Mouse (Mus musculus) left cerebral cortex, adult 2 months (tissue): Measurements from ENCODE around the gene Trir. TPM values are rescaled to one million over a fixed set of nuclear protein-coding genes. Genes with fewer than 3 reads are reported as not detected.

ENCODE experiments used
- DNase-seq, 2 experiments: peaks; one replicate each; pipeline ENCODE4 v3.0.0; 2021 to 2022; ENCODE audit warnings: low spot score in 2 of 2, mixed read lengths in 1 of 2; ENCODE audit errors: extremely low spot score in 1 of 2
- H3K27ac ChIP-seq: fragments of 200-600 bp; 2 replicates; pipeline ENCODE4 v1.8.1; 2022
- H3K4me3 ChIP-seq: fragments of 200-600 bp; 2 replicates; pipeline ENCODE4 v1.8.1; 2022
- CTCF ChIP-seq: fragments of 200-600 bp; IDR thresholded peaks from 2 replicates; pipeline ENCODE4 v1.8.1; 2022; ENCODE audit warnings: antibody characterized with exemption, mild to moderate bottlenecking, moderate library complexity
- intact Hi-C: fragments of 180-260 bp; cut with DNase I; formaldehyde crosslinking; loops from one replicate; pipeline ENCODE4 v1.15.1; 2025
- total RNA-seq, 2 experiments: library from RNA; stranded (reverse); gene quantifications; 2 replicates each; pipeline ENCODE4 v1.2.3; 2021

Gene Trir
- total RNA-seq, 2 experiments from 2014 or later, result 124 to 132 TPM

DNA sequence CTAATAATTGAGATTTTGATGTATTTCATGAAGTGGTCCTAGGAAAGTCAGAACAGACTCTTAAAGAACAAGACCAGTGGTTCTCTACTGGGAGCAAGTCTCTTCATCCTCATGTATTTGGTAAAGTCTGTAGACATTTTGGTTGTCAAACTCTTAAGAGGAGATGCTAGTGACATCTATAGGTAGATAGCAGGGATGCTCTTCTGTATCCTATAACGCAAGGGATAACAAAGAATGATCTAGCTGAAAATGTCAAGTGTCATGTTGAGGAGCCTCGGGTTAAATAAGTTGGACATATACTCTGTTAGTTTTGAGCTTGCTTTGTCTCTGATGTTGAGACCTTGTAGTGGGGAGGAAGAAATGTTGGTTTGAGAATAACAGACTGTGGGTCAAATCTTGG lies 1.3 kb downstream of the Trir start:
- peak; percentile 30 for TF ChIP-seq CTCF
- intact Hi-C loops, result loop anchor here (5.0 kb wide), 2 partner anchors 44 to 51 kb away; partner anchors contain the start of genes Dhps and Junb
- Histone ChIP-seq H3K27ac (peak overlapping the region; percentile 98; the same call in 1 of the 2 replicates), H3K4me3 (peak overlapping the region; percentile 93)
- no peak for DNase-seq

- intact Hi-C loops, result loop anchor here (5.0 kb wide), 2 partner anchors 43 to 52 kb away; partner anchors contain the start of genes Dhps and Junb
- no peak for TF ChIP-seq CTCF
- no peak overlapping the region for H3K4me3 ChIP-seq
These were observed 2.6 kb downstream of the Trir start for GRCm38 (mm10) chr8:85029271-85029670.

DNA sequence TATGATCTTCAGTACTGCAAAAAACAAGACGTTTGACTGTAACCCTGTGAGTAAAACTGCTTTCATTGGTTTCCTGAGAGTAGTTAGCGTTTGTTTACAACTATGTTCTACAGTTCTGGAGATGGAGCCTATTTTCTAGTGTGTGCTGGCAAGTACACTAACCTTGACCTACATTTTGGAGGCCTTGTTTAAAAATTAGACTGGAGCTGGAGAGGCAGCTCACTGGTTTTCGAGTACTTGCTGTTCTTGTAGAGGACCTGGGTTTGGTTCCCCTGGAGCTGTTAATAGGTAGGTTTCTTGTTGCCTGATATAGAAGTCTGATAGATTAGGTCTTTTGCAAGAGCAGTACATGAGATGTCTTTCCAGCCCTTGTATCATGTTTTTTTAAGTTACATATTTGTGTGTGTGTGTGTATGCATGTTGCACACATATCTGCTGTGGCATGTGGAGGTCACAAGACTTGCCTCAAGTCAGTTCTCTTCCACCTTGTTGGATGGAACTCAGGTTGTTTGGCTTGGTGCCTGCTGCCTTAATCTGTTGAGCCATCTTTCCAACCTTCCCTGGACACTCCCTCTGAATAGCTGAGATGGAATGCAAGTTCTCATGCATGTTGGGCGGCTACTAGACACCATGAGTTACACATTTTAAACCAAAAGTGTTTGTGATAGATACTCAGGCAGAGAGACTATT lies 6.1 kb downstream of the Trir start:
- Histone ChIP-seq H3K4me3 (no peak overlapping the region), H3K27ac (no peak overlapping the region)
- TF ChIP-seq CTCF, result no peak
- intact Hi-C loops, result no loop called here
- no peak for DNase-seq

More at GRCm38 (mm10) chr8:85029271-85029670, 2.6 kb downstream of the Trir start:
- no peak for DNase-seq
- H3K27ac ChIP-seq, result no peak overlapping the region; the same call in 1 of the 2 replicates

DNA sequence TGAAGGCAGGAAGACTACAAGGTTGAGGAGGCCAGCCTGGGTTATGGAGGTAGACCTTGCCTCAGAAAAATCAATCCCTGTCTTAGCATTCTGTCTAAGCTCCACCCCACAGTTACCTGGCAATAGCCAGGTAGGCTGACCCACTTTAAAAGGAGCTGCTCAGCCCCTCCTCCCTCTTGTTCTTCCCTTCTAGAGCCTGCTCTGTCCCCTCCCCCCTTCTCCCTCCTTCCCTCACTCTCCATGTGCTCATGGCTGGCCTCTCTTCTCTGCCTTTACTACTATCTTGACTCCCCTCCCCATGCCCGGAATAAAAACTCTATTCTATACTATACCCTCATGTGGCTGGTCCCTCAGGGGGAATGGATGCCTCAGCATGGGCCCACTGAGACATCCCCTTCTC lies 7.2 kb downstream of the Trir start:
- Histone ChIP-seq H3K4me3 (no peak overlapping the region), H3K27ac (no peak overlapping the region)
- intact Hi-C loops, result no loop called here
- no peak for TF ChIP-seq CTCF
- no peak for DNase-seq

- TF ChIP-seq CTCF, result no peak
- peak; percentile 56 to 68 for DNase-seq
- peak overlapping the region; percentile 86 for H3K4me3 ChIP-seq
- intact Hi-C loops, result no loop called here
- 0 out of 2 replicates have a peak overlapping the region, but pooled peaks have one; percentile 24 for H3K27ac ChIP-seq
These were observed 8.1 kb downstream of the Trir start for GRCm38 (mm10) chr8:85034764-85035163.

- peak overlapping the region; percentile 86 for H3K4me3 ChIP-seq
- intact Hi-C loops, result no loop called here
- no peak for DNase-seq
- peak overlapping the region; percentile 24; the same call in 1 of the 2 replicates for H3K27ac ChIP-seq
- no peak for TF ChIP-seq CTCF
These were observed 8.6 kb downstream of the Trir start for GRCm38 (mm10) chr8:85035165-85035727.

DNA sequence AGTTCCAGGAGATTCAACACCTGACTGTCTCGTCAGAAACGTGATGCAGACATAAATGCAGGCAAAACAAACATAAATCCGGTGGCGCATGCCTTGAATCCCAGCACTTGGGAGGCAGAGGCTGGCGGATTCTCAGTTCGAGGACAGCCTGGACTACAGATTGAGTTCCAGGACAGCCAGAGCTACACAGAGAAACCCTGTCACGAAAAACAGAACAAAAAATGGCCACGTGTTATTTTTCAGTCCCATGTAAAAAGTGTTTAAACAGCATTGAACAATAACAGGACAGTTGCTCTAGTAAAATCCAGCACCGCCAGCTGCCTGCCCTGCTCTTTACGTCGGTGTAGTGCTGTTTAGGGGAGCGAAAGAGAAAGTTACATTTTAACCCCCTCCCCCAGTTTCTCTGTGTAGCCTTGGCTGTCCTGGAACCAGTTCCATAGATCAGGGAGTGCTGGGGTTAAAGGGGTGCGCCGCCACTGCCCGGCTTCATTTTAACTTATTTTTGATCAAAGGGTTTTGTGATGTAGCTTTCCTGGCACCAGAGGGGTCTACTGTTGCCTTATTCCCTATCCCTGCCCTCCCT lies 9.2 kb downstream of the Trir start:
- no peak for TF ChIP-seq CTCF
- intact Hi-C loops, result no loop called here

DNA sequence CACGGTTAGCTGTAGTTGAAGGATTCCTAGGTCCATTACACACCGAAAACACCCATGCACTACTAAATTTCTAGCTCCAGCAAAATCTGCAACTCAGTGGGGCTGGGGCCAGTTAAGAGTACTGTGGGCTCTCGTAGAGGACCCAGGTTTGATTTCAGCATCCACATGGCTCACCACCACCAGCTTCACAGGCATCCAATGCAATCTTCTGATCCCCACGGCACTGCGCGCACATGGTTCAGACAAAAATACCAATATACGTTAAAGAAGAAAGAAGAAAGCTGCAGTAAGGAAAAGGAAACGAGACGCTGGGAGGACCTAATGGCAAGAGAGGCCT lies 9.7 kb downstream of the Trir start:
- TF ChIP-seq CTCF, result no peak
- Histone ChIP-seq H3K27ac (peak overlapping the region; percentile 98), H3K4me3 (peak overlapping the region; percentile 86)
- DNase-seq, result no peak
- intact Hi-C loops, result no loop called here

More for the DNA sequence above, 9.2 kb downstream of the Trir start:
- Histone ChIP-seq H3K27ac (peak overlapping the region; percentile 98; the same call in 1 of the 2 replicates), H3K4me3 (peak overlapping the region; percentile 86)
- DNase-seq, result no peak

GRCm38 (mm10) chr8:85036718-85037365 lies 10.2 kb downstream of the Trir start, which contains the start of gene Tnpo2:
Tnpo2 (plus strand) TSS chr8:85036915.
- DNase-seq, result peak; percentile 84 to 89
- peak within 1 kb of the TSS; percentile 86 for H3K4me3 ChIP-seq
- no peak for TF ChIP-seq CTCF
- intact Hi-C loops, result no loop called here
- peak within 1 kb of the TSS; percentile 98 for H3K27ac ChIP-seq

GRCm38 (mm10) chr8:85037366-85037680 lies 10.7 kb downstream of the Trir start:
- DNase-seq, result no peak
- peak overlapping the region; percentile 98 for H3K27ac ChIP-seq
- H3K4me3 ChIP-seq, result peak overlapping the region; percentile 86
- no peak for TF ChIP-seq CTCF
- intact Hi-C loops, result no loop called here

GRCm38 (mm10) chr8:85037681-85038531 lies 11.3 kb downstream of the Trir start:
- intact Hi-C loops, result no loop called here
- no peak for TF ChIP-seq CTCF
- peak; percentile 52 to 65 for DNase-seq
- Histone ChIP-seq H3K27ac (peak overlapping the region; percentile 98), H3K4me3 (peak overlapping the region; percentile 86)
